Mouse (Mus musculus) limb, embryonic 13.5 days (tissue): ENCODE data around the gene Crlf2. TPM values are rescaled to one million over a fixed set of nuclear protein-coding genes. Genes with fewer than 3 reads are reported as not detected.

Experiments used
- ATAC-seq: fragments of 200-750 bp; cut with Nextera tagmentation; 2 replicates; pipeline ENCODE4 v1.8.0; 2017; ENCODE audit warnings: low read depth, moderate number of reproducible peaks, moderate TSS enrichment; ENCODE audit not compliant: low FRiP score
- H3K27ac ChIP-seq: fragments of 300-500 bp; sonication (generic); 2 replicates; pipeline ENCODE4 v1.5.1; 2015; ENCODE audit warnings: inconsistent platforms, mild to moderate bottlenecking, moderate library complexity
- H3K27me3 ChIP-seq: fragments of 300-500 bp; sonication (generic); 2 replicates; pipeline ENCODE4 v1.6.1; 2015; ENCODE audit warnings: mild to moderate bottlenecking, inconsistent platforms
- H3K36me3 ChIP-seq: fragments of 300-500 bp; sonication (generic); 2 replicates; pipeline ENCODE4 v1.6.1; 2015; ENCODE audit warnings: inconsistent platforms, mild to moderate bottlenecking, moderate library complexity
- H3K4me1 ChIP-seq: fragments of 300-500 bp; sonication (generic); 2 replicates; pipeline ENCODE4 v1.6.1; 2015; ENCODE audit warnings: inconsistent platforms
- H3K4me2 ChIP-seq: fragments of 300-500 bp; sonication (generic); replicated peaks from 2 replicates; pipeline ENCODE4 v1.6.1; 2015; ENCODE audit warnings: inconsistent platforms, mild to moderate bottlenecking, moderate library complexity
- H3K4me3 ChIP-seq: fragments of 300-500 bp; sonication (generic); 2 replicates; pipeline ENCODE4 v1.5.1; 2015; ENCODE audit warnings: moderate library complexity, mild to moderate bottlenecking, inconsistent platforms
- H3K9ac ChIP-seq: fragments of 300-500 bp; sonication (generic); 2 replicates; pipeline ENCODE4 v1.6.1; 2015; ENCODE audit warnings: mild to moderate bottlenecking, inconsistent platforms
- H3K9me3 ChIP-seq: fragments of 300-500 bp; sonication (generic); 2 replicates; pipeline ENCODE4 v1.6.1; 2016; ENCODE audit warnings: inconsistent platforms
- WGBS: fragments of 180-500 bp; shearing (Covaris S2); methylation state at CpG from one replicate; pipeline ENCODE4 v1.1.7; 2015; 5-methylcytosine and 5-hydroxymethylcytosine counted together
- polyA plus RNA-seq: library from polyadenylated mRNA; unstranded; fragments of >200 nt; fragmentation: Nextera tagmentation; extraction: Ambion mirVana; gene quantifications from 2 replicates; pipeline ENCODE4 v1.2.1, GENCODE M21; 2015

Crlf2 gene
- polyA plus RNA-seq, 1 experiment from 2014 or later, result 10.6 TPM

GRCm38 (mm10) chr5:109555236-109555675, 3.5 kb downstream of the Crlf2 start:
- no peak overlapping the region for H3K4me2 ChIP-seq
- WGBS, result 84% methylated on average over 23 of the region's 26 CpGs
- peaks cover 41% of the 10 kb centered on the region for H3K36me3 ChIP-seq
- H3K27me3 ChIP-seq, result no peaks in the 10 kb centered on the region
- H3K4me3 ChIP-seq, result no peak overlapping the region
- H3K9me3 ChIP-seq, result peaks cover 67% of the 10 kb centered on the region
- ATAC-seq, result no peak
- H3K27ac ChIP-seq, result no peak overlapping the region
- no peaks in the 10 kb centered on the region for H3K4me1 ChIP-seq
- H3K9ac ChIP-seq, result no peak overlapping the region

DNA sequence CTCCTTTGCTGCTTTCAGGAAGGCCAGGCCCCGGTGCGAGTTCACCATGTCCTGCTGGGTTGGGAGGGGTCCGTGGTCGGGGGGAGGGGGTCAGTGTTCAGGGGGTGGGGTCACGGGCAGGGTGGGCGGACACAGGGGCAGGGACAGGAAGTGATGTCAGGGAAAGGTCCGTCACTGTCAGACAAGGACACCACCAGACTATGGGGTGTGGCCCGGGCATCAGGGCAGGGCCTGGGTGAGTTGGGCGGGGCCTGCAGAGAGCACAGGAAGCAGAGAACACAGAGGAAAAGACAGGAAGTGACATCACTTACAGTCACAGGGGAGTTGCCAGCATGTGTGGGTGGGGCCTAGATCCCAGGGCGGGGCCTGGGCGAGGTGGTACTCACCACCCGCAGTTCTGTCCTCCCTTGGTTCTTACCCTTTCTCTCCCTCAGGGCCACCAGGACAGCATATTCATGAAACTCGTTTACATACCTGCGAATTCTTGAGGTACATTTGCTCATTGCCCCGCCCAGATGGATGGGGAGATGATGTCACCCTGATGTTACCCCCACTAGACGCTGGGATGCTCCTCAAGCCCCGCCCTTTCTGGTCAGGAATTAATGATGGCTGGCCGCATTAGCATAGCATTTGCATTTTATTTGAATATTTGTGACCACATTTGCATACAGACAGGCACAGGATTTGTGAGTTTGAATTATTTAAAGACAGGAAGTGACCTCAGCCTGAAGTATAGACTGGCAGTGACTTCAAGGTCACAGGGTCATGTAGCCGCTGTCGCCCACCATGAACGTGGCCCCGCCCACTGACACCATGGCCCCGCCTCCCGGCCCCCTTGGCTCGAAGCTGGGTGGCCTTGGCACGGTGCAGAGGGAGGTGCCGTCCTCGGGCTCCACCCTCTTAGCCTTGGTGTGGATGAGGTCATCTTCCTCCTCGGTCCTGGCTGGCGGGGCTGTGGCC, 4.4 kb downstream of the Crlf2 start:
- 87% methylated on average over 30 of the region's 30 CpGs for WGBS
- H3K9ac ChIP-seq, result no peak overlapping the region
- no peak overlapping the region for H3K4me2 ChIP-seq
- peaks cover 67% of the 10 kb centered on the region for H3K9me3 ChIP-seq
- no peak overlapping the region for H3K27ac ChIP-seq
- no peaks in the 10 kb centered on the region for H3K4me1 ChIP-seq
- no peak for ATAC-seq
- H3K27me3 ChIP-seq, result no peaks in the 10 kb centered on the region
- H3K36me3 ChIP-seq, result peaks cover 41% of the 10 kb centered on the region
- H3K4me3 ChIP-seq, result no peak overlapping the region

- Histone ChIP-seq H3K27me3 (no peaks in the 10 kb centered on the region), H3K9ac (no peak overlapping the region), H3K27ac (no peak overlapping the region), H3K4me1 (no peaks in the 10 kb centered on the region), H3K9me3 (peaks cover 67% of the 10 kb centered on the region), H3K4me3 (no peak overlapping the region), H3K36me3 (peaks cover 41% of the 10 kb centered on the region), H3K4me2 (no peak overlapping the region)
- ATAC-seq, result no peak
- WGBS, result 72% methylated on average over 18 of the region's 18 CpGs
Observed at GRCm38 (mm10) chr5:109553160-109553930, 5.4 kb downstream of the Crlf2 start.

DNA sequence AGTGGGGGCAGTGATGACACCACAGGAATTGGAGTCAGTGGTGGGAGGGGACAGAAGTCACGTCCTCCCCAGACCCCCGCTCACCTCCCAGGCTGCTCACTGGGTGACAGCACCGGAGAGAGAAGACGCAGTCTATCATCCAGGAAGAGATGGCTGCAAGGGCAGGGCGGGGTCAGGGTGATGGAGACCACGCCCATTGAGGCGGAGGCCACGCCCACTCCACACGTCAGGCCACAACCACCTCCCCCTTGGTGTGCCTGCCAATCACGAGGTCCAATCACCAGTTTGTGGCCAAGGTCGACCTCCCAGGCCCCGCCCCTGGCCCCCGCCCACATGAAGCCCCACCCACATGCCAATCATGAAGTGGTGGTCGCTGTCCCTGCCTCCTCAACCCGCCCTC, 6.3 kb downstream of the Crlf2 start:
- H3K27me3 ChIP-seq, result no peaks in the 10 kb centered on the region
- H3K9me3 ChIP-seq, result peaks cover 67% of the 10 kb centered on the region

GRCm38 (mm10) chr5:109552116-109552515, 6.7 kb downstream of the Crlf2 start:
- Histone ChIP-seq H3K27me3 (no peaks in the 10 kb centered on the region), H3K27ac (no peak overlapping the region), H3K9me3 (peaks cover 67% of the 10 kb centered on the region), H3K36me3 (peaks cover 41% of the 10 kb centered on the region), H3K4me1 (no peaks in the 10 kb centered on the region), H3K9ac (no peak overlapping the region), H3K4me3 (no peak overlapping the region), H3K4me2 (no peak overlapping the region)
- ATAC-seq, result no peak
- 89% methylated on average over 9 of the region's 13 CpGs for WGBS

More for the DNA sequence above, 6.3 kb downstream of the Crlf2 start:
- Histone ChIP-seq H3K4me2 (no peak overlapping the region), H3K27ac (no peak overlapping the region), H3K36me3 (peaks cover 41% of the 10 kb centered on the region), H3K9ac (no peak overlapping the region), H3K4me3 (no peak overlapping the region), H3K4me1 (no peaks in the 10 kb centered on the region)
- ATAC-seq, result no peak
- 87% methylated on average over 14 of the region's 15 CpGs for WGBS

DNA sequence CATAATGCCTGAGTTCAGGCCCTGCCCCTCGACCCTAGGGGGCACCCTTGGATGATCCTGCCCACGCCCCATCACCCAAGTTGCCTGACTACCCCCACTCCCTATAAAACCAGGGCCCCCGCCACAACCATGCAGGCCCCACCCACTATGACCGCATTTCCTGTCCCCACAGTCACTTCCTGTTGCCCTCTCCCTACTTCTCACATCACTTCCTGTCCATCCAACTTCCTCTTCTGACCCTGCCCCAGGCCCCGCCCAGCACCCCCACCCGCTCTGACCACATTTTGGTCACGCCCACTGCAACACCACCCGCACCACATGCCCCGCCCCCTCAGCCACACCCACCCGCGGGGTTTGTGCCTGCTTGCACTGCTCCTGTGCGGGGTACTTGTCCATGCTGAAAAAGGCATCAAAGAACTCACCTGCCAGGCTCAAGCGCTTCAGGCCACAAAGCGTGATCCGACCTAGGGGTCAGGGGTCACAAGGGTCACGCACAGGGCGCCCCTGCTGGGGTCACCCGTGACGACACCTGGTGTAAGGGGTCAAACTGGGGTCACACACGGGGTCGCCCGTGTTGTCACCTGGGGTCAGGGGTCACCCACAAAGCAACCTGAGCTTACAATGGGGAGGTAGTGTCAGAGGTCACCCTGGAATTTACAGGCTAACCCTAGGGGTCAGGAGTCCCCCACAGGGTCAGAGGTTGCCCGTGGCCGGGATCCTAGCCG, 7.6 kb downstream of the Crlf2 start:
- H3K27me3 ChIP-seq, result no peaks in the 10 kb centered on the region
- WGBS, result 94% methylated on average over 25 of the region's 25 CpGs
- peaks cover 40% of the 10 kb centered on the region for H3K36me3 ChIP-seq
- no peaks in the 10 kb centered on the region for H3K4me1 ChIP-seq
- H3K27ac ChIP-seq, result no peak overlapping the region
- H3K4me2 ChIP-seq, result no peak overlapping the region
- no peak overlapping the region for H3K9ac ChIP-seq
- no peak for ATAC-seq
- H3K9me3 ChIP-seq, result peaks cover 62% of the 10 kb centered on the region
- no peak overlapping the region for H3K4me3 ChIP-seq

GRCm38 (mm10) chr5:109550225-109550935, 8.4 kb downstream of the Crlf2 start:
- no peaks in the 10 kb centered on the region for H3K27me3 ChIP-seq
- H3K27ac ChIP-seq, result no peak overlapping the region
- H3K4me2 ChIP-seq, result no peak overlapping the region
- peaks cover 32% of the 10 kb centered on the region for H3K36me3 ChIP-seq
- H3K9me3 ChIP-seq, result peaks cover 54% of the 10 kb centered on the region
- no peak overlapping the region for H3K4me3 ChIP-seq
- H3K9ac ChIP-seq, result no peak overlapping the region
- 86% methylated on average over 34 of the region's 36 CpGs for WGBS
- H3K4me1 ChIP-seq, result no peaks in the 10 kb centered on the region
- no peak for ATAC-seq

GRCm38 (mm10) chr5:109548712-109549111, 10.1 kb downstream of the Crlf2 start:
- H3K4me2 ChIP-seq, result no peak overlapping the region
- ATAC-seq, result no peak
- no peak overlapping the region for H3K9ac ChIP-seq
- H3K27me3 ChIP-seq, result no peaks in the 10 kb centered on the region
- H3K4me3 ChIP-seq, result no peak overlapping the region
- peaks cover 38% of the 10 kb centered on the region for H3K9me3 ChIP-seq
- WGBS, result 75% methylated on average over 9 of the region's 9 CpGs
- peaks cover 18% of the 10 kb centered on the region for H3K36me3 ChIP-seq
- no peaks in the 10 kb centered on the region for H3K4me1 ChIP-seq
- no peak overlapping the region for H3K27ac ChIP-seq

DNA sequence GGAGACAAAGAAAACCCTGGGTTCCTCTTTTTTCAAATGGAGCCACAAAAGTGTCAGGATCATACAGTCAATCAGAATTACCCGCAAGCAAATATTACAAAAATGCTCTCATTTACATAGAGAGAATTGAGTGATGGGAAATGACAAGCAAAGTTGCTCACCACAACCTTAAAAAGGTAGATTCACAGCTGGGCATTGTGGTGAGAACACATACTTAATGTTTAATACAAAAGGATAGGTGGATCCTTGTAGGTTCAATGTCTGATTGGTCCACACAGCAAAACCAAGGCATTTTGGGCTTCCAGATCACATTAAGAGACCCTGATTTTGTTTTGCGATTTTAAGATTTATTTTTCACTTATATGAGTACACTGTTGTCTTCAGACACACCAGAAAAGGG, 11.7 kb downstream of the Crlf2 start:
- Histone ChIP-seq H3K36me3 (peaks cover 10% of the 10 kb centered on the region; the same call in 1 of the 2 replicates), H3K27ac (no peak overlapping the region), H3K27me3 (no peaks in the 10 kb centered on the region), H3K4me1 (no peaks in the 10 kb centered on the region), H3K4me3 (no peak overlapping the region), H3K9me3 (peaks cover 22% of the 10 kb centered on the region), H3K4me2 (no peak overlapping the region), H3K9ac (no peak overlapping the region)
- ATAC-seq, result no peak
- WGBS, result 79% methylated on average over 2 of the region's 2 CpGs

DNA sequence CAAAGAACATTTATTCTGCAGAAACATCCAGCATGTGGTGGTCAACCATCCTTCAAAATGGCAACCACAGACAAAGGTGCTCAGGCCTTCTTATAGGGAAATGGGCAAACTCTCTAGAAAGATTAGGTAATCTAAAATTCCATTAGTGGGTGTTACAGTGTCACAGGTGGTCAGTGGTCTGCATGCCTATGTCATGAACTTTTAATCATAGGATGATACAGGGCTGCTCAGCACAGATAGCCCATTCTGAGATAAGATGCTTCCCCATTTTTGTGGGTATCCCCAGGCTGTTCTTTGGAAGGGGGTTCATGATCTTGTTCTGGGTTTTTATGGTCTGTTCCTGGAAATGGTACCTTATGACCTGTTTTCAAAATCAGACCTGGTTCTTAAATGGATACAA, 49.1 kb downstream of the Crlf2 start:
- Histone ChIP-seq H3K4me3 (no peak overlapping the region), H3K27ac (no peak overlapping the region), H3K4me1 (no peaks in the 10 kb centered on the region), H3K9me3 (no peaks in the 10 kb centered on the region), H3K36me3 (no peaks in the 10 kb centered on the region), H3K4me2 (no peak overlapping the region), H3K27me3 (no peaks in the 10 kb centered on the region), H3K9ac (no peak overlapping the region)
- ATAC-seq, result no peak

DNA sequence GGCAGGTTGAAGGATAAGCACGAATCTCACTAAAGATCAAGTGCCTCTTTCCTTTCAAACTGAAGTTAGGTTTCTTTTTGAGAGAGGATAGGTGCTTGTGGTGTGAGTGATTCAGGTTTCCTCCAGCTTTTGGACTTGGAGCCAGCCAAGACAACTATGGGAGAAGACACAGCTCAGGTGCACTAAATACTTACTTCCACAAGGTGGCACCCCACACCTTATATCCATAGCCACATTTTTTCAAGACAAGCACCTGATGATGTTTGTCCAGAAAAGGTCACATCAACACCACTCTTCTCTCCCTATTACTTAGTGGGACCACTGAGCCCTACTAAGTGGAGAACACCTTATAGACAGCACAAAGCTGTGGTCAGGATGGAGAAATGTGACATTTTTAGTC, 52.1 kb downstream of the Crlf2 start:
- 8% methylated on average over 1 of the region's 1 CpGs for WGBS
- H3K9ac ChIP-seq, result no peak overlapping the region
- H3K36me3 ChIP-seq, result no peaks in the 10 kb centered on the region
- H3K27me3 ChIP-seq, result no peaks in the 10 kb centered on the region
- no peak overlapping the region for H3K27ac ChIP-seq
- no peak overlapping the region for H3K4me2 ChIP-seq
- no peak overlapping the region for H3K4me3 ChIP-seq
- ATAC-seq, result no peak
- H3K9me3 ChIP-seq, result 0 out of 2 replicates have a peak, but pooled peaks cover 3% of the 10 kb centered on the region
- no peaks in the 10 kb centered on the region for H3K4me1 ChIP-seq
